Mouse (Mus musculus) kidney, embryonic 15.5 days (tissue): ENCODE data around the gene Hs3st1. TPM values are rescaled to one million over a fixed set of nuclear protein-coding genes. Genes with fewer than 3 reads are reported as not detected.

Source experiments
- ATAC-seq: fragments of 200-750 bp; cut with Nextera tagmentation; replicated peaks from 2 replicates; pipeline ENCODE4 v1.8.0; 2017; ENCODE audit warnings: moderate TSS enrichment; ENCODE audit not compliant: low FRiP score
- H3K27ac ChIP-seq: fragments of 300-500 bp; sonication (generic); 2 replicates; pipeline ENCODE4 v1.5.1; 2015; ENCODE audit warnings: mild to moderate bottlenecking, inconsistent platforms
- H3K27me3 ChIP-seq: fragments of 300-500 bp; sonication (generic); 2 replicates; pipeline ENCODE4 v1.6.1; 2015; ENCODE audit warnings: inconsistent platforms
- H3K36me3 ChIP-seq: fragments of 300-500 bp; sonication (generic); 2 replicates; pipeline ENCODE4 v1.6.1; 2015; ENCODE audit warnings: inconsistent platforms
- H3K4me1 ChIP-seq: fragments of 300-500 bp; sonication (generic); 2 replicates; pipeline ENCODE4 v1.6.1; 2015; ENCODE audit warnings: inconsistent platforms
- H3K4me2 ChIP-seq: fragments of 300-500 bp; sonication (generic); 2 replicates; pipeline ENCODE4 v1.6.1; 2015; ENCODE audit warnings: moderate library complexity, mild to moderate bottlenecking, inconsistent platforms
- H3K4me3 ChIP-seq: fragments of 300-500 bp; sonication (generic); replicated peaks from 2 replicates; pipeline ENCODE4 v1.5.1; 2015; ENCODE audit warnings: mild to moderate bottlenecking, inconsistent platforms
- H3K9ac ChIP-seq: fragments of 300-500 bp; sonication (generic); 2 replicates; pipeline ENCODE4 v1.6.1; 2015; ENCODE audit warnings: mild to moderate bottlenecking, inconsistent platforms
- H3K9me3 ChIP-seq: fragments of 300-500 bp; sonication (generic); replicated peaks from 2 replicates; pipeline ENCODE4 v1.6.1; 2016; ENCODE audit warnings: inconsistent platforms
- WGBS: fragments of 180-500 bp; shearing (Covaris S2); methylation state at CpG from one replicate; pipeline ENCODE4 v1.1.7; 2015; ENCODE audit warnings: mixed read lengths; 5-methylcytosine and 5-hydroxymethylcytosine counted together
- polyA plus RNA-seq: library from polyadenylated mRNA; unstranded; fragments of >200 nt; fragmentation: Nextera tagmentation; extraction: Ambion mirVana; gene quantifications from 2 replicates; pipeline ENCODE4 v1.2.1, GENCODE M21; 2015

Hs3st1 gene
- polyA plus RNA-seq, 1 experiment from 2014 or later = 4.4 TPM

GRCm38 (mm10) chr5:39733013-39733749 is 22.1 kb downstream of the Hs3st1 start:
- Histone ChIP-seq H3K9me3 (no peaks in the 10 kb centered on the region), H3K4me1 (no peaks in the 10 kb centered on the region), H3K4me3 (no peak overlapping the region), H3K36me3 (no peaks in the 10 kb centered on the region), H3K9ac (no peak overlapping the region), H3K27me3 (no peaks in the 10 kb centered on the region), H3K27ac (no peak overlapping the region), H3K4me2 (no peak overlapping the region)
- no peak for ATAC-seq
- 36% methylated on average over 5 of the region's 5 CpGs for WGBS

GRCm38 (mm10) chr5:39715694-39716550 is 39.4 kb downstream of the Hs3st1 start:
- H3K9ac ChIP-seq = no peak overlapping the region
- WGBS = 49% methylated on average over 13 of the region's 13 CpGs
- no peaks in the 10 kb centered on the region for H3K9me3 ChIP-seq
- H3K4me3 ChIP-seq = no peak overlapping the region
- no peaks in the 10 kb centered on the region for H3K27me3 ChIP-seq
- peaks cover 2% of the 10 kb centered on the region; the same call in 1 of the 2 replicates for H3K4me1 ChIP-seq
- H3K36me3 ChIP-seq = no peaks in the 10 kb centered on the region
- H3K27ac ChIP-seq = peak overlapping the region; percentile 55
- H3K4me2 ChIP-seq = no peak overlapping the region
- ATAC-seq = peak; percentile 77

- no peak overlapping the region for H3K27ac ChIP-seq
Observed at GRCm38 (mm10) chr5:39715193-39715592, 40.1 kb downstream of the Hs3st1 start.

GRCm38 (mm10) chr5:39705539-39705938 is 49.7 kb downstream of the Hs3st1 start:
- H3K4me1 ChIP-seq = no peaks in the 10 kb centered on the region
- no peaks in the 10 kb centered on the region for H3K36me3 ChIP-seq
- no peak overlapping the region for H3K4me3 ChIP-seq
- no peak overlapping the region for H3K9ac ChIP-seq
- WGBS = 61% methylated on average over 3 of the region's 3 CpGs
- ATAC-seq = no peak
- no peak overlapping the region for H3K4me2 ChIP-seq
- H3K27me3 ChIP-seq = no peaks in the 10 kb centered on the region
- H3K9me3 ChIP-seq = no peaks in the 10 kb centered on the region
- H3K27ac ChIP-seq = no peak overlapping the region

More at GRCm38 (mm10) chr5:39715193-39715592, 40.1 kb downstream of the Hs3st1 start:
- Histone ChIP-seq H3K4me2 (no peak overlapping the region), H3K27me3 (no peaks in the 10 kb centered on the region), H3K9me3 (no peaks in the 10 kb centered on the region), H3K9ac (no peak overlapping the region), H3K4me1 (peaks cover 2% of the 10 kb centered on the region; the same call in 1 of the 2 replicates), H3K36me3 (no peaks in the 10 kb centered on the region), H3K4me3 (no peak overlapping the region)
- WGBS = 75% methylated on average over 5 of the region's 5 CpGs
- ATAC-seq = no peak

- H3K9me3 ChIP-seq = no peaks in the 10 kb centered on the region
- no peak overlapping the region for H3K4me2 ChIP-seq
- 93% methylated on average over 4 of the region's 4 CpGs for WGBS
- H3K27me3 ChIP-seq = no peaks in the 10 kb centered on the region
- H3K36me3 ChIP-seq = no peaks in the 10 kb centered on the region
- no peak overlapping the region for H3K4me3 ChIP-seq
- H3K9ac ChIP-seq = no peak overlapping the region
- H3K4me1 ChIP-seq = no peaks in the 10 kb centered on the region
- ATAC-seq = no peak
- no peak overlapping the region for H3K27ac ChIP-seq
Observed at GRCm38 (mm10) chr5:39660826-39661225, 94.4 kb downstream of the Hs3st1 start.

GRCm38 (mm10) chr5:39659417-39659816 is 95.9 kb downstream of the Hs3st1 start:
- 48% methylated on average over 2 of the region's 2 CpGs for WGBS
- H3K4me1 ChIP-seq = no peaks in the 10 kb centered on the region
- no peaks in the 10 kb centered on the region for H3K9me3 ChIP-seq
- ATAC-seq = no peak
- H3K27me3 ChIP-seq = no peaks in the 10 kb centered on the region
- no peaks in the 10 kb centered on the region for H3K36me3 ChIP-seq
- no peak overlapping the region for H3K9ac ChIP-seq
- no peak overlapping the region for H3K27ac ChIP-seq
- no peak overlapping the region for H3K4me3 ChIP-seq
- H3K4me2 ChIP-seq = no peak overlapping the region

- Histone ChIP-seq H3K27ac (no peak overlapping the region), H3K36me3 (no peaks in the 10 kb centered on the region), H3K27me3 (peaks cover 51% of the 10 kb centered on the region), H3K4me1 (peaks cover 22% of the 10 kb centered on the region), H3K9me3 (no peaks in the 10 kb centered on the region), H3K9ac (peak overlapping the region; percentile 50), H3K4me2 (peak overlapping the region; percentile 98), H3K4me3 (peak overlapping the region; percentile 69)
- WGBS = under 1% methylated on average over 28 of the region's 28 CpGs
- peak; percentile 75 for ATAC-seq
Observed at GRCm38 (mm10) chr5:39644827-39645380, 110.4 kb downstream of the Hs3st1 start.

GRCm38 (mm10) chr5:39643924-39644826 is 111.1 kb downstream of the Hs3st1 start:
- no peak overlapping the region for H3K27ac ChIP-seq
- H3K36me3 ChIP-seq = no peaks in the 10 kb centered on the region
- peaks cover 51% of the 10 kb centered on the region for H3K27me3 ChIP-seq
- peaks cover 22% of the 10 kb centered on the region for H3K4me1 ChIP-seq
- peak overlapping the region; percentile 53 for H3K9ac ChIP-seq
- WGBS = 1% methylated on average over 56 of the region's 56 CpGs
- H3K9me3 ChIP-seq = no peaks in the 10 kb centered on the region
- peak; percentile 98 for ATAC-seq
- H3K4me2 ChIP-seq = peak overlapping the region; percentile 98
- peak overlapping the region; percentile 69 for H3K4me3 ChIP-seq

- Histone ChIP-seq H3K27me3 (peaks cover 51% of the 10 kb centered on the region), H3K9ac (no peak overlapping the region), H3K4me1 (peaks cover 22% of the 10 kb centered on the region), H3K4me3 (peak overlapping the region; percentile 69), H3K36me3 (no peaks in the 10 kb centered on the region), H3K9me3 (no peaks in the 10 kb centered on the region), H3K4me2 (peak overlapping the region; percentile 98), H3K27ac (no peak overlapping the region)
- no peak for ATAC-seq
- WGBS = 2% methylated on average over 22 of the region's 22 CpGs
Observed at GRCm38 (mm10) chr5:39643260-39643923, 111.9 kb downstream of the Hs3st1 start.

GRCm38 (mm10) chr5:39642222-39642770 is 113.0 kb downstream of the Hs3st1 start:
- 75% methylated on average over 6 of the region's 6 CpGs for WGBS
- peaks cover 48% of the 10 kb centered on the region for H3K27me3 ChIP-seq
- no peak overlapping the region for H3K4me3 ChIP-seq
- H3K9me3 ChIP-seq = no peaks in the 10 kb centered on the region
- no peak for ATAC-seq
- no peak overlapping the region for H3K27ac ChIP-seq
- no peaks in the 10 kb centered on the region for H3K36me3 ChIP-seq
- no peak overlapping the region for H3K9ac ChIP-seq
- H3K4me1 ChIP-seq = peaks cover 22% of the 10 kb centered on the region
- H3K4me2 ChIP-seq = no peak overlapping the region
